Mouse (Mus musculus): ENCODE results near the gene Hormad1. TPM values are rescaled to one million over a fixed set of nuclear protein-coding genes. Genes with fewer than 3 reads are reported as not detected.
"Not testable (repeated sequence)": the region's sequence is repeated elsewhere in the genome, so short reads cannot be mapped to it uniquely, and the experiment has no call there.

Gene Hormad1
- polyA plus RNA-seq, 1 experiment from 2014 or later, result 0.12 TPM

GRCm38 (mm10) chr3:95561826-95562225 lies 2.3 kb downstream of the Hormad1 start:
- DNase-seq, result no peak
- Histone ChIP-seq H3K4me2 (no peak overlapping the region), H3K27me3 (no peaks in the 10 kb centered on the region), H3K36me3 (no peaks in the 10 kb centered on the region), H3K27ac (no peak overlapping the region), H3K9me3 (replicated peaks) (no peaks in the 10 kb centered on the region), H3K4me3 (replicated peaks) (no peak overlapping the region), H3K9ac (no peak overlapping the region), H3K4me1 (replicated peaks) (no peaks in the 10 kb centered on the region)
- no peak for ATAC-seq (ENCODE audit: low read depth)
- WGBS (ENCODE audit: insufficient replicate concordance), result 76% methylated on average over 2 of the region's 2 CpGs

GRCm38 (mm10) chr3:95569585-95569984 lies 10.1 kb downstream of the Hormad1 start:
- H3K4me2 ChIP-seq, result no peak overlapping the region
- no peak overlapping the region for H3K27ac ChIP-seq
- DNase-seq (no peak), ATAC-seq (ENCODE audit: low read depth) (no peak)
- H3K4me1 ChIP-seq (replicated peaks), result no peaks in the 10 kb centered on the region; the same call in 1 of the 2 replicates
- no peaks in the 10 kb centered on the region for H3K9me3 ChIP-seq (replicated peaks)
- no peak overlapping the region for H3K9ac ChIP-seq
- H3K4me3 ChIP-seq (replicated peaks), result no peak overlapping the region
- no peaks in the 10 kb centered on the region for H3K36me3 ChIP-seq
- H3K27me3 ChIP-seq, result no peaks in the 10 kb centered on the region
- 83% methylated on average over 3 of the region's 3 CpGs for WGBS (ENCODE audit: insufficient replicate concordance)

GRCm38 (mm10) chr3:95587754-95588603 lies 28.5 kb downstream of the Hormad1 start:
- Histone ChIP-seq H3K4me1 (replicated peaks) (peaks cover 18% of the 10 kb centered on the region), H3K27me3 (no peaks in the 10 kb centered on the region), H3K27ac (peak overlapping the region; percentile 92), H3K4me2 (peak overlapping the region; percentile 69), H3K4me3 (replicated peaks) (peak overlapping the region; percentile 78), H3K9ac (peak overlapping the region; percentile 70), H3K9me3 (replicated peaks) (no peaks in the 10 kb centered on the region), H3K36me3 (peaks cover 22% of the 10 kb centered on the region)
- peak; percentile 30 for ATAC-seq (ENCODE audit: low read depth)
- 47% methylated on average over 8 of the region's 8 CpGs for WGBS (ENCODE audit: insufficient replicate concordance)
- no peak for DNase-seq

GRCm38 (mm10) chr3:95588604-95589086 lies 29.2 kb downstream of the Hormad1 start, which contains the start of gene Golph3l:
Golph3l (plus strand) TSS chr3:95588934.
- Histone ChIP-seq H3K9ac (peak within 1 kb of the TSS; percentile 80), H3K36me3 (peaks cover 28% of the 10 kb centered on the region), H3K27ac (peak within 1 kb of the TSS; percentile 92), H3K4me3 (replicated peaks) (peak within 1 kb of the TSS; percentile 78), H3K4me1 (replicated peaks) (peaks cover 18% of the 10 kb centered on the region), H3K27me3 (no peaks in the 10 kb centered on the region), H3K4me2 (peak within 1 kb of the TSS; percentile 69), H3K9me3 (replicated peaks) (no peaks in the 10 kb centered on the region)
- DNase-seq (peak; percentile 94), ATAC-seq (ENCODE audit: low read depth) (peak; percentile 100)
- under 1% methylated on average over 12 of the region's 12 CpGs for WGBS (ENCODE audit: insufficient replicate concordance)

- H3K9me3 ChIP-seq (replicated peaks), result no peaks in the 10 kb centered on the region
- DNase-seq (no peak), ATAC-seq (ENCODE audit: low read depth) (no peak)
- no peaks in the 10 kb centered on the region for H3K4me1 ChIP-seq (replicated peaks)
- no peak overlapping the region; the same call in 1 of the 2 replicates for H3K27ac ChIP-seq
- H3K4me2 ChIP-seq, result no peak overlapping the region
- no peaks in the 10 kb centered on the region for H3K27me3 ChIP-seq
- H3K9ac ChIP-seq, result no peak overlapping the region
- peaks cover 46% of the 10 kb centered on the region for H3K36me3 ChIP-seq
- H3K4me3 ChIP-seq (replicated peaks), result no peak overlapping the region
These were observed 39.3 kb downstream of the Hormad1 start for GRCm38 (mm10) chr3:95598734-95599133.

- H3K4me2 ChIP-seq, result no peak overlapping the region
- DNase-seq, result no peak
- H3K9me3 ChIP-seq (replicated peaks), result no peaks in the 10 kb centered on the region
- no peaks in the 10 kb centered on the region for H3K4me1 ChIP-seq (replicated peaks)
- no peak overlapping the region for H3K4me3 ChIP-seq (replicated peaks)
- H3K36me3 ChIP-seq, result peaks cover 46% of the 10 kb centered on the region
- ATAC-seq (ENCODE audit: low read depth), result no peak
- WGBS (ENCODE audit: insufficient replicate concordance), result 86% methylated on average over 3 of the region's 3 CpGs
- H3K27me3 ChIP-seq, result no peaks in the 10 kb centered on the region
- H3K27ac ChIP-seq, result no peak overlapping the region
- H3K9ac ChIP-seq, result no peak overlapping the region
These were observed 41.8 kb downstream of the Hormad1 start for GRCm38 (mm10) chr3:95601287-95601686.

GRCm38 (mm10) chr3:95606096-95606495 lies 46.6 kb downstream of the Hormad1 start:
- Histone ChIP-seq H3K36me3 (peaks cover 60% of the 10 kb centered on the region), H3K4me2 (no peak overlapping the region)

GRCm38 (mm10) chr3:95609195-95609594 lies 49.7 kb downstream of the Hormad1 start:
- H3K4me1 ChIP-seq (replicated peaks), result no peaks in the 10 kb centered on the region
- H3K27ac ChIP-seq, result no peak overlapping the region
- DNase-seq (no peak), ATAC-seq (ENCODE audit: low read depth) (no peak)
- no peak overlapping the region for H3K9ac ChIP-seq
- no peaks in the 10 kb centered on the region for H3K9me3 ChIP-seq (replicated peaks)
- H3K36me3 ChIP-seq, result peaks cover 70% of the 10 kb centered on the region
- H3K4me2 ChIP-seq, result no peak overlapping the region
- WGBS (ENCODE audit: insufficient replicate concordance), result 43% methylated on average over 3 of the region's 3 CpGs
- no peak overlapping the region for H3K4me3 ChIP-seq (replicated peaks)
- no peaks in the 10 kb centered on the region for H3K27me3 ChIP-seq

More at GRCm38 (mm10) chr3:95606096-95606495, 46.6 kb downstream of the Hormad1 start:
- no peak overlapping the region for H3K27ac ChIP-seq
- WGBS (ENCODE audit: insufficient replicate concordance), result 93% methylated on average over 3 of the region's 3 CpGs
- H3K27me3 ChIP-seq, result no peaks in the 10 kb centered on the region
- H3K4me1 ChIP-seq (replicated peaks), result no peaks in the 10 kb centered on the region
- DNase-seq, result no peak
- no peaks in the 10 kb centered on the region for H3K9me3 ChIP-seq (replicated peaks)
- no peak overlapping the region for H3K4me3 ChIP-seq (replicated peaks)
- no peak for ATAC-seq (ENCODE audit: low read depth)
- H3K9ac ChIP-seq, result no peak overlapping the region

GRCm38 (mm10) chr3:95613996-95614395 lies 54.5 kb downstream of the Hormad1 start:
- Histone ChIP-seq H3K36me3 (peaks cover 70% of the 10 kb centered on the region), H3K9ac (no peak overlapping the region), H3K9me3 (replicated peaks) (no peaks in the 10 kb centered on the region), H3K4me1 (replicated peaks) (no peaks in the 10 kb centered on the region), H3K27ac (no peak overlapping the region), H3K4me3 (replicated peaks) (no peak overlapping the region), H3K4me2 (no peak overlapping the region), H3K27me3 (no peaks in the 10 kb centered on the region)
- no peak for DNase-seq
- no peak for ATAC-seq (ENCODE audit: low read depth)
- WGBS (ENCODE audit: insufficient replicate concordance), result 79% methylated on average over 1 of the region's 1 CpGs

GRCm38 (mm10) chr3:95618511-95618910 lies 59.0 kb downstream of the Hormad1 start:
- Histone ChIP-seq H3K9me3 (replicated peaks) (no peaks in the 10 kb centered on the region), H3K4me2 (no peak overlapping the region), H3K9ac (no peak overlapping the region), H3K27me3 (no peaks in the 10 kb centered on the region), H3K36me3 (peaks cover 62% of the 10 kb centered on the region), H3K4me3 (replicated peaks) (no peak overlapping the region), H3K4me1 (replicated peaks) (peaks cover 3% of the 10 kb centered on the region), H3K27ac (no peak overlapping the region)
- no peak for DNase-seq
- WGBS (ENCODE audit: insufficient replicate concordance), result 88% methylated on average over 1 of the region's 1 CpGs
- ATAC-seq (ENCODE audit: low read depth), result no peak

- Histone ChIP-seq H3K27me3 (no peaks in the 10 kb centered on the region), H3K4me2 (no peak overlapping the region), H3K9ac (no peak overlapping the region), H3K27ac (no peak overlapping the region), H3K4me3 (replicated peaks) (no peak overlapping the region), H3K4me1 (replicated peaks) (peaks cover 16% of the 10 kb centered on the region), H3K9me3 (replicated peaks) (no peaks in the 10 kb centered on the region), H3K36me3 (peaks cover 45% of the 10 kb centered on the region)
- ATAC-seq (ENCODE audit: low read depth) (no peak), DNase-seq (no peak)
- WGBS (ENCODE audit: insufficient replicate concordance), result 76% methylated on average over 1 of the region's 1 CpGs
These were observed 61.8 kb downstream of the Hormad1 start for GRCm38 (mm10) chr3:95621241-95621640.

GRCm38 (mm10) chr3:95622421-95622820 lies 62.9 kb downstream of the Hormad1 start:
- H3K4me3 ChIP-seq (replicated peaks); ATAC-seq (ENCODE audit: low read depth); H3K27ac ChIP-seq; H3K9me3 ChIP-seq (replicated peaks); DNase-seq; H3K9ac ChIP-seq; H3K4me2 ChIP-seq; H3K27me3 ChIP-seq: not testable (repeated sequence)
- Histone ChIP-seq H3K4me1 (replicated peaks) (peaks cover 28% of the 10 kb centered on the region), H3K36me3 (peaks cover 45% of the 10 kb centered on the region)
- 91% methylated on average over 20 of the region's 20 CpGs for WGBS (ENCODE audit: insufficient replicate concordance)
